Mouse (Mus musculus): Measurements from ENCODE around the gene Fam131c. TPM values are rescaled to one million over a fixed set of nuclear protein-coding genes. Genes with fewer than 3 reads are reported as not detected.

The Fam131c gene
- total RNA-seq, 2 experiments from 2014 or later: 0.94 to 2.9 TPM

DNA sequence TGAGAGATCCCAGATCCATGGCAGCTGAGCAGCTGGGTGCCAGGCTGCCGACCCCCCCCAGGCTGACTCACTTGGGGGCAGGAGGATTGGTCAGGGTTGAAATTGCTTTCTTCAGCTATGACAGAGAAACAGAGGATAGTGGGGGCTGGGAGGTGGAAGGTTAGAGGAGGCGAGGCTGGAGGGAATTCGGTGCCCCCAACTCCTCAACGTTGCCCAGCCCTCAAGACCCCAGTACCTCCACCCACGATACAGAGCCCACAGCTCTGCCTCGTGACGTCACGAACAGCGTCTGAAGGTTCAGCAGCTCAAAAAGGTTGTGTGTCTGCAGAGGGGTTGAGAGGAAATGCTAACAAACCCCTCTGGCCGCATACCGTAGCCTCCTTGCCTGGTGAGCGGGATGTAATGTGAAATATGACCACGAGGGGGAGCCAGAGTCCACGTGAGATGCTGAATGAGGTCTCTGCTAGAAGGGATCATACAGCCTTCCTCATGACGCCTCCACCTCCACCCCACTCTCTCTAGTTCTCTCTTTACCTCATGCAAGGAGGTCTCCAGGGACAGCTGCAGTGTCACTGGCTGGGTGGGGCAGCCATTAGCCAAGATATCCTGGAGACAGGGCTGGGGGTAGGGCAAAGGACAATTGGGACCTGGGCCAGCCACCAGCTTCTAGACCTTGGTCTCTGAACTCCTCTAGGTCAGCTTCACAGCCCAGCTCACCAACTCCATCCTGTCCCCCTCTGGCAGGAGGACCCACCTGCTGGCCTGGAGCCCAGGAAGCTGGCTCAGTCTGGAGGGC is 36.7 kb downstream of the Fam131c start:
- intact Hi-C loops (cut with DNase I): loop anchor here (1.0 to 5.0 kb wide), 2 partner anchors 26 to 98 kb away; no protein-coding TSS in a partner anchor
- DNase-seq: peak; percentile 92 to 95

DNA sequence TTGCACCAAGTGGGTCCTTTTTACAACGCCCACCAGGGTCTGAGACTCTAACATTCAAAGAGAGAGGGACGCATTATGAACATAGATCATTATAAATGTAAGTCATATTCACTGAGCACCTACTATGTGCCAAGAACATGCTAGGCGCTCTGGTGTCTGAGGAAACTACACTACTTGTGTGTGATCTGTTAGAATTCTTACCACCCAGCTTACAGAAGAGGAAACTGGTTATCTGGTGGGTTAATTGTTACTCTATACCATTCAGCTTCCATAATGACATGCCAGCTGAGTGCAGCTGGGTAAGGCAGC is 37.2 kb downstream of the Fam131c start:
- intact Hi-C loops (cut with DNase I): no loop called here

DNA sequence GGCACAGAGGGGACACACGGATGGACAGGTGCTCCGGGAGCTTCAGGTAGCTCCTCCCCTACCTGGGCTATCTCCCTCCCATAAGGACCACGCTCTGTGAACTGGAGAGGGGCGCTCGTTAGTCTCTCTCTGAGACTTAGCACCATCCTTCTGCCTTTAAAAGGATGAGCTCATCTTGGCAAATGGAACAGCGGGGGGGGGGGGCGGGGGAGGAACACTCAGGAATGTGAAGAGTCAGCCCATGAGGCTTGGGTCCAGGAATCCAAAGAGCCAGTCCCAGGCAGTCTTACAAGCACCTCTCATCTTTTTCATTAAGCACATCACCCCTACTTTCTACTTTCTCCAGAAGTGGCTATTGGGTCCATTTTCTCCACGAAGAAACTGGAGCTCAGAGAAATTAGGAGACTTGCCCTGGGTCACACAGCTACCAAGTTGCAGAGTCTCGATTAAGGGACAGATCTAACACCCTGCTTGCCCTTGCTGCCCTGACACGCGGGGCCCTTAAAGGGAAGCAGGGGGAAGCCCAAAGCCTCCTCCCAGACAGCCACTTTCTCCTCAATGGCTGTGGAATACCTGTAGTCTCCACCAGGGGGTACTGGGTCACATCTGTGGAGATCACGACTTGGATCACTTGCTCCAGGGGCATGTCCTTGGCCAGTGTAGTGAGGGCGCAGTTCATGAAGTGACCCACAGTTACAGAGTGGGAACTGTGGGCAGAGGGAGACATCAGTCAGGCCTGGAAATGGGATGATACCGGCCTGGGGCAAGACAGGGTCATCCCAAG is 38.7 kb downstream of the Fam131c start:
- peak; percentile 81 to 84 for DNase-seq
- intact Hi-C loops (cut with DNase I): loop anchor here (1.0 kb wide), 1 partner anchor 169 kb away; no protein-coding TSS in a partner anchor

More for the DNA sequence above, 37.2 kb downstream of the Fam131c start:
- DNase-seq: no peak

DNA sequence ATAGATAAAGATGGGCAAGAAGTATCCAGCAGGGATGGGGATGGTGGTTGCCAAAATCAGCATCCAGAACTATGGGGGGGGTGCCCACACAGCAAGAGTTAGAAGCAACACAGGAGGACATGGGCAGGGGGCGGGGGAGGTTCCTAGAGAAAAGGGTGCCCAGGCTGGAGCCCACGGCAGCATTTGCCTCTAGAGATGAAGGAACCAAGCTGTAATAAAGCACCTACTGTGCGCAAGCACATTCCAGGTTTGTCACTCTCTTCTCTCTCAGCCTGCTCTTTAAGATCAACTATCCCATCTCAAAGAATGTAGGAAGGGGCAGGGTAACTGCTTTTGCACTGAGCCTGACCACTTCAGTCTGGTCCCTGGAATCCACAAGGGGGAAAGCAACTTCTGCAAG is 40.6 kb downstream of the Fam131c start:
- no peak for DNase-seq
- intact Hi-C loops (cut with DNase I): no loop called here

- no peak for DNase-seq
- intact Hi-C loops (cut with DNase I): no loop called here
Observed at GRCm38 (mm10) chr4:141411430-141411992, 43.5 kb downstream of the Fam131c start.

DNA sequence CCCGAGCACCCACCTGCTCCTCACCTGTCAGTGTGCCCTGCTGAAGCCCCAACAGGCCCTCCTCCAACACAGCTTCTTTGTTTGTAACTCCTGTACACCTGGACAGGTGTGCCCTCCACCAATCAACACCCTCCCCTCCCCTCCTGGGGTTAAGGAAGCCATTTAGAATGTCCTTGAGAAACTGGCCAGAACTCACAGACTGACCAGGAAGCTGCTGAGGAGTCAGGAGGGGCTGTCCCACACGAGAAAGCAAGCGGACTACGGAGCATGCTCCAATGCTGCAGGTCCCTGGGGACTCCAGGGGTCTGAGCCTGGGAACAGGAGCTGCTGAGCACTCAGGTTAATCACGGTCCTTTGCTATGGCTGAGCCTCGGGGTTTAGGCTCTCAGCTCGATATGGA is 47.9 kb downstream of the Fam131c start, which contains the start of gene Clcnkb:
TSS of gene Clcnkb (minus strand) at position 91 of the 400 bp plus-strand sequence.
- no peak for DNase-seq
- intact Hi-C loops (cut with DNase I): no loop called here

- DNase-seq: peak; percentile 69 to 76
- intact Hi-C loops (cut with DNase I): no loop called here
Observed at GRCm38 (mm10) chr4:141419398-141420191, 51.6 kb downstream of the Fam131c start.

- intact Hi-C loops (cut with DNase I): no loop called here
- peak in 1 of 2 experiments; percentile 23 for DNase-seq
Observed at GRCm38 (mm10) chr4:141420192-141420829, 52.3 kb downstream of the Fam131c start, which contains the start of gene Hspb7. Gene Hspb7, plus strand, starts transcription at chr4:141420779.

DNA sequence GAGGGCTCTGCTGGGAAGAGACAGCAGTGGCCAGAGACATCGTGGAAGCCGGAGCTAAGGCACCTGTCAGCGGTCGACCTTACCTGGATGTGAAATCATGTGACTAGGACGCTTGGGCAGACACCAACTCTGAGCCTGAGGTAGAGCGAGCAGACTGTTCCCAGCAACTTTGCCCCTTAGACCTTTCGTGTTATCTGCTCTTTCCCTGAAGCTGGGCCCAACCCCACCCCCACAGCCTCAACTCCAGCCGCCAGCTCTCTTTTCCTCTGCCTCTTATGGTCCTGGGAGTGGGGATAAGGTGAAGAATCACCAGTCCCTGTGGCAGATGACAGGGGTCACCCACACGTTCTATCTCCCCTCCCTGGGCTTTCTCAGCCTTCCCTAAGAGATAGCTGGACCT is 52.9 kb downstream of the Fam131c start:
- intact Hi-C loops (cut with DNase I): no loop called here

DNA sequence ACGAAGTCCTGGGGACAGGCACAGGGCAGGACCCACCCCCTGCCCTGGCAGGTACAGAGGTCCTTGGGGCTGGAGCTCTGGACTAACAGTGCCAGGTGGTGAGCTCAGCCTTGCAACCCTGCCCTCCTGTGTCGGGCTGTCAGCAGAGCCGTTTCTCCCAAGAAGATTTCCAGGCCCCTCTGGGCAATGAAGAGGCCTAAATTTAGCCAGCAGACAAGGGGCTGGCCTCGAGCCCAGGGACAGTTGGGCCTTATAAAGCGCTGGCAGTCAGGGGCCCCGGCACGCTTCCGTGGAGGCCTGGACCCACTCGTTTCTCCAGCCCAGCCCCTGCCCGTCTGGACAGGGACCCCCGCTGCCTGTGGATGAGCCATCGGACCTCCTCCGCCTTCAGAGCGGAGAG is 53.4 kb downstream of the Fam131c start:
- peak; percentile 92 to 93 for DNase-seq
- intact Hi-C loops (cut with DNase I): no loop called here

More for the DNA sequence above, 52.9 kb downstream of the Fam131c start:
- DNase-seq: peak; percentile 66

DNA sequence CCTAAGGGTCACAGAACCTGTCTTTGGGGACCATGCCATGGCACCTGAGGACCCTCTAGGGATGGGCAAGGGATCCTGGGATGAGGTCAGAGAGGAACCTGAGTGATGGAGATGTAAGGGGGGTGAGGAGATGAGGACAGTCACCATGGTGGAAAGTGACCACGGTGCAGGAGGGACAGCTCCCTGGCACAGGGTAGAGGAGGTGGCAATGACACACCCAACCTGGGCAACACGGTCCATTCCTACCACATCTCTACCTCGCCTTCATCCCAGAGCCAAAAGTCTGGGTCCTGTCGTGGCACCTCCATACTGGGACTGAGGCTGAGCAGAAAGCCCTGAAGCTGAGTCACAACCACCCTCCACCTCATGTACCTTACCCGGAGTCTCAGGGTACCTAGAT is 54.8 kb downstream of the Fam131c start:
- intact Hi-C loops (cut with DNase I): no loop called here
- peak in 1 of 2 experiments; percentile 34 for DNase-seq

- peak; percentile 51 to 67 for DNase-seq
- intact Hi-C loops (cut with DNase I): no loop called here
Observed at GRCm38 (mm10) chr4:141423288-141423687, 55.3 kb downstream of the Fam131c start.

DNA sequence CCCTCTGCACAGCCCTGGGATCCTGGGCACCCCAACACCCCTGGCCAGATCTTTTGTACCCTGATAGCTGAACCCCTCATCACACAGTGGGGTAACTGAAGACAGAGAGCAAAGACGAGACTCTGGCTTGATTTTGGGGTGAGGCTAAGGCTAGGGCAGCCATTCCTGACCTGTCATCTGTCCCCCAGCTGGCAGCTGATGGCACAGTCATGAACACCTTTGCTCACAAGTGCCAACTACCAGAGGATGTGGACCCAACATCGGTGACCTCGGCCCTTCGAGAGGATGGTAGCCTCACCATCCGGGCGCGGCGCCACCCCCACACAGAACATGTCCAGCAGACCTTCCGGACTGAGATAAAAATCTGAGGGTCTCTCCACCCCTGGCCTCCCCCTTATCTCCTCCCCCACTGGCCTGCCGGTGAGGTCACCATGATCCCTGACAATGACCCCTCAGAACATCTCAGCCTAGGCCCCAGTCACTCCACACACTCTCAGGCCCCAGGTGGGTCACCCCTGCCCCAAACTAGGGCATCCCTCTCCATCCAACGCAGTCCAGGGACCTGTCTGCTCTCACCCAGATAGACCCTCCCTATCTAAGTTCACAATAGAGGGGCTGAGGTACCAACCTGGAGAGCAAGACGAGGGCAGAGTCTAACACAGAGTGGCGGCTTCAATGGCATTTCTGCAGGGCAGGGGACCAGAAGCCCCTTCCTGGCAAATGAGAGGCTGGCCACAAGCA is 55.8 kb downstream of the Fam131c start:
- intact Hi-C loops (cut with DNase I): no loop called here
- peak in 1 of 2 experiments; percentile 34 for DNase-seq

DNA sequence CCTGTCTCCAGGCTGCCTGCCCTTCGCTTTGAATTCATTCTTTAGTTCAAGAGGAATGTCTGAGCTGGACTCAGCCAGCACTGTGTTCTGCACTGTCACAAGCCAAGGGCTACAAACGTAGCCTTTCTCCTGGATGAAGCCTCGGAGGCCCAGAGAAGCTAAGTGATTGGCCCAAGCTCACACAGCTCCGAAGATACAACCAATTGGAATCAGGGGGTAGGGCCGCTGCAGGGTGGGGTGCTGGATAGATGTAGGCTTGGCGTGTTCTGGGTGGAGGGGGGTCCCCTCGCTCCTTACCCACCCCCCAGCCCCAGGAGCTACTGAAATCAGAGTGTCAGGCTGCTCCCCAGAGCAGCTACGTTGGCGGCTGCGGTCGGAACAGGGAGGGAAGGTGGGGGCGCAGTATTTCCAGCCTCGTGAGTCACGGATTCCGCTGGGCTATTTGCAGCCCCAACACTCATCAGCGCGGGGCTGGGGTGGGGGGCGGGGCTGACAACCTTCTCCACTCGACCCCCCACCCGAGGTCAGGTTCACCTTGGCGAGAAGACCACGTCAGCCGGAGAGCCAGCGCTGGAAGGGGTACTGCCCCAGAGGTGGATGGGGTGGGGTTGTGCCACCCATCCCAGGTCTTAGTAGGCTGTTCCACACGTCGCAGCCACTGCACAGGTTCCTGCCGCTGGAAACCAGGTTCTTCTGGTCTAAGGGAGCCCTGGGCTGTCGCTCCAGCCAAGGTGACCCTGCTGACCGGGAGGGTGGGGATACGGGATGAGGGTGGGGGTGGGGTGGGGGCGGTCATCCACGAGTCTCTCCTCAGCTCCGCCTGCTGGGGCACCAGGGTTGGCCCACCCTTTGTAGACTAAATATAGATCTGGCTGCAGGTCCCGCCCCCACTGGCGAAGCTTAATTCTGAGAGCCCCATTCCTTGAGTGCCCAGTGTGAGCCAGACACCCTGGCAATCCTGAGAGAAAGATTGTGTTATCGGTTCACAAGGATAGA is 57.8 kb downstream of the Fam131c start:
- intact Hi-C loops (cut with DNase I): no loop called here
- peak; percentile 84 to 86 for DNase-seq

GRCm38 (mm10) chr4:141426796-141427745 is 59.1 kb downstream of the Fam131c start:
- peak in 1 of 2 experiments; percentile 54 for DNase-seq
- intact Hi-C loops (cut with DNase I): no loop called here

GRCm38 (mm10) chr4:141427921-141428320 is 59.9 kb downstream of the Fam131c start:
- no peak for DNase-seq
- intact Hi-C loops (cut with DNase I): no loop called here

DNA sequence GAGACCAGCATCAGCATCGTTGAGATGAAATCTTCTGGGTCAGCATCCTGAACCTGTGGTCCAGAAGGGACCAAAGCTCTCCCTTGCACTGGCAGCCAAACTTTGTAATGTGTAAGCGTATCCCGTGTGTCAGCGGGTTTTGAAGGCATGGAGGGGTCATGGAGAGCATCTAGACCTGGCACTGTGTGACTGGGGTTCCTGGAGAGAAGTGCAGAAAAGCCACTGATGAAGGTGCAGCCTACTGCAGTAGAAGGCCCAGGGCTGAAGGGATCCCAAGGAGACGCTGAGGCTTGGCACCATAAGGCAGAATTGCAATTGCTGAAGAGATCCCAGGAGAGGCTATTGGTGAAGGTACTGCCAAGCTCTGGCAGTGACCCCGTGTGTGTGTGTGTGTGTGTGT is 61.4 kb downstream of the Fam131c start:
- intact Hi-C loops (cut with DNase I): no loop called here
- peak in 1 of 2 experiments; percentile 48 for DNase-seq

Measured in heart, postnatal 10 days (tissue).